Mouse (Mus musculus): ENCODE measurements at regions not wholly inside any gene's neighbourhood (a gene's known extent, or its start where the extent isn't known, plus 50 kb on each side); places are given as distances from the start of the nearest gene placed in this dataset.

DNA sequence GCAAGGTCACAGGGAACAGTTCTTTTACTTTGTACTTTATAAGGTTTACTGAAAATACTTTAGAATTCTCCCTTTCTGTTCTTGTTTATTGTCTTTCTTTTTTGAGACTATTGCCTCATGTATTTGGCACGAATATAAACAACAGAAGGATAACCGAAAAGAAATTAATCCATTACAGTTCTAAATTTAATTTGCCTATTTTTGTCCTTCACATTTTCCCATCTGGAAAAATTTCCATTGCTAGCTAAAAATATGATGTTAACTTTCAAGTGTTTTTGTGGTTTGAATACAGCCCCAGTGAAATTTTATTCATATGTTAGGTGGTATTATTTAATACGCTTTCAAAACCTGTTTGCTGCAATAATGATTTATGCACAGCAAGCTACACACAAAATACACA, 276.7 kb upstream of the Ndst3 start:
- Histone ChIP-seq H3K9ac (ENCODE audit: insufficient read depth, low read depth) (no peak overlapping the region), H3K4me2 (ENCODE audit: insufficient read depth, low read depth, poor library complexity, severe bottlenecking) (no peak overlapping the region), H3K79me2 (replicated peaks; ENCODE audit: control insufficient read depth, extremely low read depth, insufficient read depth, poor library complexity, severe bottlenecking) (no peaks in the 10 kb centered on the region), H3K36me3 (replicated peaks in 1 of 2; ENCODE audit: control insufficient read depth in 1 of 2, insufficient read depth in 1 of 2, low read length in 1 of 2) (no peaks in the 10 kb centered on the region), H3K9me3 (replicated peaks; ENCODE audit: low read length) (no peaks in the 10 kb centered on the region), H3K27ac (ENCODE audit: insufficient read depth, low read depth) (no peak overlapping the region), H3K4me3 (replicated peaks in 1 of 3; ENCODE audit: low read depth in 2 of 3, low read length in 2 of 3, poor library complexity in 1 of 3) (no peak overlapping the region), H3K27me3 (replicated peaks) (no peaks in the 10 kb centered on the region), H3K4me1 (ENCODE audit: control insufficient read depth in 1 of 2, insufficient read depth in 2 of 2) (no peaks in the 10 kb centered on the region)
- dilution Hi-C loops (cut with MboI; ENCODE audit: extremely low pct_ligation_motif_present, extremely low pct_unique_long_range_greater_than_20kb, low sequenced_read_pairs) = no loop called here
- TF ChIP-seq PAX5 (IDR thresholded peaks at IDR 0.05; ENCODE audit: low read length) (no peak), ETS1 (conservative IDR thresholded peaks at IDR 0.05; ENCODE audit: low read depth, low read length) (no peak), ZMIZ1 (IDR thresholded peaks at IDR 0.05; ENCODE audit: low read depth, low read length) (no peak), POLR2AphosphoS2 (IDR thresholded peaks at IDR 0.05; ENCODE audit: low read depth, low read length) (no peak), SMC3 (IDR thresholded peaks at IDR 0.05; ENCODE audit: low read depth, low read length) (no peak), USF1 (IDR thresholded peaks at IDR 0.05; ENCODE audit: low read depth, low read length) (no peak), ZKSCAN1 (IDR thresholded peaks at IDR 0.05; ENCODE audit: borderline replicate concordance, low read depth, low read length) (no peak), UBTF (IDR thresholded peaks at IDR 0.05; ENCODE audit: low read depth, low read length) (no peak), ELF1 (IDR thresholded peaks at IDR 0.05; ENCODE audit: low read depth, low read length) (no peak)
- DNase-seq (ENCODE audit: extremely low read depth) = no peak
- in situ Hi-C loops (cut with MboI; ENCODE audit: low pct_ligation_motif_present, low pct_unique_long_range_greater_than_20kb, low sequenced_read_pairs) = no loop called here

DNA sequence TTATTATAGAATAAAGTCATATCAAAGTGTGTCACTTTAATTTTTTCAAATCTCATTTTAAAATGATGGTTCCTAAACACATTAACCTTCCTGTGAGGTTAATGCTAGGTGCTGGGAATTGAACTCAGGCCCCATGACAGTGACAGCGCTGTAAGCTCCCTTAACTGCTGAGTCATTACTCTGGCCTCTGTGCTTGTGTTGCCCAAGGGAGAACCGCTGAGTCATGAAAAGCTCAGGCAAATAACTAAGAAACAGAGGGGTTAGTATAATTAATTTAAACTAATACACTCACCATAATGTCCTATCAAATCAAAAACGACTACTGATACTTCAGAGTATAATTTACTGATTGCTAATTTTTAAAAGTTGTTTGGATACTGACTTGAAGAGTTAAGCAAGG, 281.7 kb upstream of the Ndst3 start:
- no peaks in the 10 kb centered on the region for H3K27me3 ChIP-seq (replicated peaks)
- dilution Hi-C loops (cut with MboI; ENCODE audit: extremely low pct_ligation_motif_present, extremely low pct_unique_long_range_greater_than_20kb, low sequenced_read_pairs) = no loop called here
- in situ Hi-C loops (cut with MboI; ENCODE audit: low pct_ligation_motif_present, low pct_unique_long_range_greater_than_20kb, low sequenced_read_pairs) = no loop called here

DNA sequence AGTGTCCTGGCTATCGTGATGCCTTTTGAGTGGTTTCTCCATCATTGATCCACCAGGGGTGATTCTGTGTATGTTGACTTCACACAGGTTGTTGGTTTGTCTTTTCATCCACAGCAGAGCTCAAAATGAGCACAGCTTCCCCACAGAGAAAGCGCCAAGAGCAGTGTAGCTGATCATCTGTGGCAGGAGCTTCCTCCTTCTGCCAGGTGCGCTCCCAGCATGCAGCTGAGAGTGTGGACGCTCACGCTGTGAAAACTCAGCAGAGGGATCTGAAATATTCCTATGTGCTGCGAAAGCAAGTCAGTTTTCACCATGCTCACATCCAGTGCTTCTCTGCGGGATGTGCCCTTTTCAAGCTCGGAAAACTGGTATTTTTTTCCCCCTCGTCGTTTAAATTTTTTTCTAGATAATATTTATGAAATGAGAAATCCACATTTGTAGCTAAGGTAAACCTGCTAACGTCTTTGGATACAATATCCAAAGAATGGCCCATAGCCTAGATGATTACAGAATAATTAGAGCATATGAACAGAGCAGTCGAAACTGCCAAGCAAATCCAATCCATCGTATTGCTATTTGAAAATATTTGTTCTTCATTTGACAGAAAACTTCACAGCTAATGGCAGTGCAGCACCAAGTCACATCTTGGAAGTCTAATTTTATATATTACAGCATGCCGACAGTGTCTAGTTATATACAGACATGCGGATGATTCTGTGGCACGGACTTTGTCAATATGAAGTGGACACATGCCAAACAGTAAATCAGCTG, 283.3 kb upstream of the Ndst3 start:
- Histone ChIP-seq H3K4me3 (replicated peaks in 1 of 3; ENCODE audit: low read depth in 2 of 3, low read length in 2 of 3, poor library complexity in 1 of 3) (no peak overlapping the region), H3K9ac (ENCODE audit: insufficient read depth, low read depth) (no peak overlapping the region), H3K4me2 (ENCODE audit: insufficient read depth, low read depth, poor library complexity, severe bottlenecking) (0 out of 2 replicates have a peak overlapping the region, but pooled peaks have one; percentile 7), H3K9me3 (replicated peaks; ENCODE audit: low read length) (peaks cover 2% of the 10 kb centered on the region), H3K4me1 (ENCODE audit: control insufficient read depth in 1 of 2, insufficient read depth in 2 of 2) (no peaks in the 10 kb centered on the region), H3K36me3 (replicated peaks in 1 of 2; ENCODE audit: control insufficient read depth in 1 of 2, insufficient read depth in 1 of 2, low read length in 1 of 2) (no peaks in the 10 kb centered on the region), H3K27me3 (replicated peaks) (no peaks in the 10 kb centered on the region), H3K79me2 (replicated peaks; ENCODE audit: control insufficient read depth, extremely low read depth, insufficient read depth, poor library complexity, severe bottlenecking) (no peaks in the 10 kb centered on the region), H3K27ac (ENCODE audit: insufficient read depth, low read depth) (no peak overlapping the region)
- dilution Hi-C loops (cut with MboI; ENCODE audit: extremely low pct_ligation_motif_present, extremely low pct_unique_long_range_greater_than_20kb, low sequenced_read_pairs) (no loop called here), in situ Hi-C loops (cut with MboI; ENCODE audit: low pct_ligation_motif_present, low pct_unique_long_range_greater_than_20kb, low sequenced_read_pairs) (no loop called here)
- no peak for DNase-seq (ENCODE audit: extremely low read depth)
- TF ChIP-seq ZNF384 (IDR thresholded peaks at IDR 0.05; ENCODE audit: low read depth, low read length) = no peak
- TF ChIP-seq USF2 (conservative IDR thresholded peaks at IDR 0.05; ENCODE audit: low read depth, low read length) = no peak
- no peak for TF ChIP-seq RAD21 (IDR thresholded peaks at IDR 0.05; ENCODE audit: low read depth, low read length)
- no peak for TF ChIP-seq UBTF (IDR thresholded peaks at IDR 0.05; ENCODE audit: low read depth, low read length)
- no peak for TF ChIP-seq BHLHE40 (IDR thresholded peaks at IDR 0.05; ENCODE audit: low read depth, low read length)
- TF ChIP-seq ETS1 (conservative IDR thresholded peaks at IDR 0.05; ENCODE audit: low read depth, low read length) = no peak
- TF ChIP-seq HCFC1 (IDR thresholded peaks at IDR 0.05; ENCODE audit: low read depth, low read length) = no peak
- TF ChIP-seq POLR2A (IDR thresholded peaks at IDR 0.05; ENCODE audit: low read depth, low read length) = no peak
- no peak for TF ChIP-seq MEF2A (IDR thresholded peaks at IDR 0.05; ENCODE audit: borderline replicate concordance, low read depth, low read length)
- no peak for TF ChIP-seq CHD2 (IDR thresholded peaks at IDR 0.05; ENCODE audit: low read length)
- no peak for TF ChIP-seq TCF12 (IDR thresholded peaks at IDR 0.05; ENCODE audit: low read depth, low read length)
- no peak for TF ChIP-seq IRF4 (IDR thresholded peaks at IDR 0.05; ENCODE audit: low read depth, low read length)
- no peak for TF ChIP-seq EP300 (IDR thresholded peaks at IDR 0.05; ENCODE audit: low read length)
- TF ChIP-seq SIN3A (IDR thresholded peaks at IDR 0.05; ENCODE audit: low read length) = no peak
- TF ChIP-seq ZMIZ1 (IDR thresholded peaks at IDR 0.05; ENCODE audit: low read depth, low read length) = no peak
- TF ChIP-seq MAZ (IDR thresholded peaks at IDR 0.05; ENCODE audit: low read depth, low read length) = no peak
- TF ChIP-seq MAX (IDR thresholded peaks at IDR 0.05; ENCODE audit: low read length) = no peak
- TF ChIP-seq ELF1 (IDR thresholded peaks at IDR 0.05; ENCODE audit: low read depth, low read length) = no peak
- no peak for TF ChIP-seq KAT2A (IDR thresholded peaks at IDR 0.05; ENCODE audit: insufficient replicate concordance, low read length)
- no peak for TF ChIP-seq MAFK (IDR thresholded peaks at IDR 0.05; ENCODE audit: insufficient replicate concordance, low read length)

More for the DNA sequence above, 281.7 kb upstream of the Ndst3 start:
- Histone ChIP-seq H3K27ac (ENCODE audit: insufficient read depth, low read depth) (no peak overlapping the region), H3K9me3 (replicated peaks; ENCODE audit: low read length) (peaks cover 2% of the 10 kb centered on the region), H3K4me3 (replicated peaks in 1 of 3; ENCODE audit: low read depth in 2 of 3, low read length in 2 of 3, poor library complexity in 1 of 3) (no peak overlapping the region), H3K36me3 (replicated peaks in 1 of 2; ENCODE audit: control insufficient read depth in 1 of 2, insufficient read depth in 1 of 2, low read length in 1 of 2) (no peaks in the 10 kb centered on the region), H3K4me1 (ENCODE audit: control insufficient read depth in 1 of 2, insufficient read depth in 2 of 2) (no peaks in the 10 kb centered on the region), H3K79me2 (replicated peaks; ENCODE audit: control insufficient read depth, extremely low read depth, insufficient read depth, poor library complexity, severe bottlenecking) (no peaks in the 10 kb centered on the region), H3K9ac (ENCODE audit: insufficient read depth, low read depth) (no peak overlapping the region), H3K4me2 (ENCODE audit: insufficient read depth, low read depth, poor library complexity, severe bottlenecking) (no peak overlapping the region)
- no peak for DNase-seq (ENCODE audit: extremely low read depth)
- TF ChIP-seq SMC3 (IDR thresholded peaks at IDR 0.05; ENCODE audit: low read depth, low read length) = no peak
- peak; percentile 89 for TF ChIP-seq MAFK (IDR thresholded peaks at IDR 0.05; ENCODE audit: insufficient replicate concordance, low read length)
